Mouse (Mus musculus): ENCODE measurements around the gene Dennd5b. TPM values are rescaled to one million over a fixed set of nuclear protein-coding genes. Genes with fewer than 3 reads are reported as not detected.

Gene Dennd5b
- polyA plus RNA-seq, 1 experiment from 2014 or later = 18.1 TPM

DNA sequence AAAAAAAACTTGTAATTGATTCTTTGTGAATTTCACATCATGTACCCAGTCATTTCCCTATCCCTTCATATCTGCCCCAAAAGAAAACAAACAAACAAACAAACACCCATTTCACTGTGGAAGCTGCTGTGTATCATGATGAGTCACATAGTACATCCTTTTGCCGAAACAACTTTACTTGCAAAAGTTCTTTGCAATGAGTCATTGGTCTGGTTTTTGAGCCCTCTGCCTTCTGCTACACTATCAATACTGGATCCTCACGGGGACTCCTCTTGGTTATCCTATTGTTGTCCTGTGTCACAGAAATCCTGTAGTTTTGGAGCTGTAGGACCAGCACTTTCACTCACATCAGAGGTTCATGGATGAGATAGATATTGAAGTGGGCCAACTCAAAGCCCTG is 7.4 kb upstream of the Dennd5b start:
- Histone ChIP-seq H3K9me3 (ENCODE audit: control insufficient read depth, low read length) (no peaks in the 10 kb centered on the region), H3K36me3 (ENCODE audit: control insufficient read depth, insufficient read depth, low read length) (no peaks in the 10 kb centered on the region), H3K4me1 (ENCODE audit: control insufficient read depth, insufficient read depth, low read length) (no peaks in the 10 kb centered on the region), H3K27ac (ENCODE audit: low read depth, low read length) (no peak overlapping the region), H3K4me2 (replicated peaks; ENCODE audit: low read depth, low read length) (no peak overlapping the region), H3K27me3 (ENCODE audit: control insufficient read depth, insufficient read depth, low read length) (no peaks in the 10 kb centered on the region), H3K9ac (ENCODE audit: low read depth, low read length) (no peak overlapping the region), H3K4me3 (ENCODE audit: low read length) (no peak overlapping the region)
- no peak for ATAC-seq (ENCODE audit: low FRiP score, low TSS enrichment)
- WGBS = 90% methylated on average over 2 of the region's 2 CpGs

DNA sequence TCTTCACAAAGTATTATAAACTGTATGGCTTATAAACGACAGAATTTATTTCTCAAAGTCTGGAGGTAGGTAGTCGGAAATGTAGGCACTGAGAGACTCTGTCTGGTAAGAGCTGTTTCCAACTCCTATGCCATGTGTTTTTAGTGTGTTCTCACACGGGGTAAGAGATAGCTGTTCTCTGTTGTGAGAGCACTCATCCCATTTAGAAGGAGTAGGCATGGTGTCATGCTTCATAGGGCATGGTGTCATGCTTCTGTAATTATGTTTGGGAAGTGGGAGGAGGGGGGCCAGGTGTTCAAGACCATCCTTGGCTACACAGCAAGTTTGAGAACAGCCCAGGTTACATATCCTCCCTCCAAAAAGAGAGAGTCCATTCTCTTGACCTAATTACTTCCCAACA is 6.1 kb upstream of the Dennd5b start:
- Histone ChIP-seq H3K27ac (ENCODE audit: low read depth, low read length) (no peak overlapping the region), H3K4me1 (ENCODE audit: control insufficient read depth, insufficient read depth, low read length) (no peaks in the 10 kb centered on the region), H3K4me3 (ENCODE audit: low read length) (no peak overlapping the region), H3K9ac (ENCODE audit: low read depth, low read length) (no peak overlapping the region), H3K36me3 (ENCODE audit: control insufficient read depth, insufficient read depth, low read length) (no peaks in the 10 kb centered on the region), H3K4me2 (replicated peaks; ENCODE audit: low read depth, low read length) (no peak overlapping the region), H3K27me3 (ENCODE audit: control insufficient read depth, insufficient read depth, low read length) (no peaks in the 10 kb centered on the region), H3K9me3 (ENCODE audit: control insufficient read depth, low read length) (no peaks in the 10 kb centered on the region)
- ATAC-seq (ENCODE audit: low FRiP score, low TSS enrichment) = peak; percentile 85
- WGBS = 56% methylated on average over 3 of the region's 3 CpGs

DNA sequence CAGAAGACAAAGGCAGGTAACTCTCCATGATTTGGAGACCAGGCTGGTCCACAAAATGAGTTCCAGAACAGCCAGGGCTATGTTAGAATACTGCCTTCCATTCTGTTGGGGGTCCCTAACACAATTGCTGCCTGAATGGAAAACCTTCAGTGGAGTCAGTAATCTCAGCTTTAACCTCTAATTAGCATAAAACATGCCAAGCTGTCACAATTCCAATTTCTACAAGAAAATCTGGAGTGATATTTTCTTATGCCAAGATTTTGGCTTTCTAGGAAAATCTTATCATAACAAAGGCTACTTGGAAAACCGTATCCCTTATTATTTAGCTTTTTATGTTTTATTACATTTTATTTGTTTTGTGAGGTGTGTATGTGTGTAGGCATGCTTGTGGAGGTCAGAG is 2.0 kb upstream of the Dennd5b start:
- no peak for ATAC-seq (ENCODE audit: low FRiP score, low TSS enrichment)
- whole genome bisulfite sequencing = 89% methylated on average over 1 of the region's 1 CpGs
- H3K36me3 ChIP-seq (ENCODE audit: control insufficient read depth, insufficient read depth, low read length) = no peaks in the 10 kb centered on the region
- H3K4me2 ChIP-seq (replicated peaks; ENCODE audit: low read depth, low read length) = no peak overlapping the region
- H3K4me1 ChIP-seq (ENCODE audit: control insufficient read depth, insufficient read depth, low read length) = peaks cover 5% of the 10 kb centered on the region; the same call in 1 of the 2 replicates
- H3K27me3 ChIP-seq (ENCODE audit: control insufficient read depth, insufficient read depth, low read length) = no peaks in the 10 kb centered on the region
- no peak overlapping the region for H3K27ac ChIP-seq (ENCODE audit: low read depth, low read length)
- no peak overlapping the region for H3K4me3 ChIP-seq (ENCODE audit: low read length)
- no peak overlapping the region for H3K9ac ChIP-seq (ENCODE audit: low read depth, low read length)
- H3K9me3 ChIP-seq (ENCODE audit: control insufficient read depth, low read length) = no peaks in the 10 kb centered on the region

DNA sequence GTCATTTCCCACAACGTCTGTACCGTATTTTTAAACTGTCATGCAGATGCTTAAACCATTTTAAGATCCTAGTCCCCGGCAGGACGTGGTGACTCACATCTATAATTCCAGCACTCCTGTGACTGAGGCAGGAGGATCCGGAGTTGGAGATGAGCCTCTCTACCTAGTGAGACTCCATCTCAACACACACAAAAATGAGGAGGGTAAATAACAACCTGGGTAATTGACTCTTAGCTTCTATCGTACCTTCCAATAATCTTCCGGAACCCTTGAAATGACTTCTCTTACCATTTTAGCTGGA is 413 bp upstream of the Dennd5b start:
- H3K27me3 ChIP-seq (ENCODE audit: control insufficient read depth, insufficient read depth, low read length) = no peaks in the 10 kb centered on the region
- H3K4me2 ChIP-seq (replicated peaks; ENCODE audit: low read depth, low read length) = peak overlapping the region; percentile 74
- peak overlapping the region; percentile 97; the same call in 1 of the 2 replicates for H3K9ac ChIP-seq (ENCODE audit: low read depth, low read length)
- H3K4me3 ChIP-seq (ENCODE audit: low read length) = peak overlapping the region; percentile 93
- no peaks in the 10 kb centered on the region for H3K9me3 ChIP-seq (ENCODE audit: control insufficient read depth, low read length)
- peaks cover 5% of the 10 kb centered on the region; the same call in 1 of the 2 replicates for H3K4me1 ChIP-seq (ENCODE audit: control insufficient read depth, insufficient read depth, low read length)
- no peak for ATAC-seq (ENCODE audit: low FRiP score, low TSS enrichment)
- WGBS = 12% methylated on average over 7 of the region's 7 CpGs
- H3K36me3 ChIP-seq (ENCODE audit: control insufficient read depth, insufficient read depth, low read length) = no peaks in the 10 kb centered on the region
- H3K27ac ChIP-seq (ENCODE audit: low read depth, low read length) = no peak overlapping the region

DNA sequence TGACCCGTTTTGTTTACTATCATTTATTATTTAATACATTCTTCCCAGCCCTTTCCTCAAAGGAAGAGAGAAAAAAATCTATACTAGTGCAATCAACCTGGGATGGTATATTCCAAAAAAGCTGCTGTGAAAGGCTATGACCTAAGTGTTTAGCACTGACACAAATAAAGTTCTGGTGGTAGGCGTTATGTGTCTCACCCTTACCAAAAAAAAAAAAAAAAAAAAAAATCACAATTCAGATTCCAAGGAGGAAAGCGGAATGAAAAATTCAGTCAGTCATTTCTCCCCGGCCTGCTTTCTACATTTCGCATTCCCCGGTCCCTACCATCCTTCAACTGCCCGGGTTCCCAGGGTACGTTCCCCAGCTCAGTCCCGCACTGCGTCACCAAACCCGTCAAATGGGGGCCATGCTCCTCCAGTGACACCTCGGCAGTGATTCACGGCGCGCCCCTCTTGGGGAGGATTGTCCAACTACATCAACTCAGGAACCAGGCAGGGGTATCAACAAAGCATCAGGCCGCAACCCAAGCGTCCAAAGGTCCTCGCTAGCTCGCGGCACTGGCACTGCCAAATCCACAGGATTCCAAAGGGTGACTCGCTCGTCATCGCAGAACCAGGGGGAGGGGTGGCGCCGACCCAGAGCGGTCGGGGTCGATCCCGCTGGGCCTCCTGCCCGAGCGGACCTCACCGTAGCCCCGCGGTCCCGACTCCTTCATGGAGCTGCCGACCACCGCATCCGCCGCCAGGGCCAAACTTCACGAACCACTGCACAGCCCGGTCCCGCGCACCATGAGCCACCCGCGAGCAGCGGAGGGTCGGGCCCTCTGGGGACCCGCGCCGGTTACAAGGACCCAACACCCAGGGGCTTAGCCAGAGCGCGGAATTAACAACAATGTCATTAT is 1.1 kb downstream of the Dennd5b start:
- Histone ChIP-seq H3K4me1 (ENCODE audit: control insufficient read depth, insufficient read depth, low read length) (peaks cover 5% of the 10 kb centered on the region; the same call in 1 of the 2 replicates), H3K9me3 (ENCODE audit: control insufficient read depth, low read length) (no peaks in the 10 kb centered on the region), H3K36me3 (ENCODE audit: control insufficient read depth, insufficient read depth, low read length) (no peaks in the 10 kb centered on the region), H3K4me3 (ENCODE audit: low read length) (peak overlapping the region; percentile 93), H3K9ac (ENCODE audit: low read depth, low read length) (peak overlapping the region; percentile 97), H3K27me3 (ENCODE audit: control insufficient read depth, insufficient read depth, low read length) (no peaks in the 10 kb centered on the region), H3K27ac (ENCODE audit: low read depth, low read length) (peak overlapping the region; percentile 94), H3K4me2 (replicated peaks; ENCODE audit: low read depth, low read length) (peak overlapping the region; percentile 74)
- 1% methylated on average over 52 of the region's 52 CpGs for WGBS
- peak; percentile 68 for ATAC-seq (ENCODE audit: low FRiP score, low TSS enrichment)

DNA sequence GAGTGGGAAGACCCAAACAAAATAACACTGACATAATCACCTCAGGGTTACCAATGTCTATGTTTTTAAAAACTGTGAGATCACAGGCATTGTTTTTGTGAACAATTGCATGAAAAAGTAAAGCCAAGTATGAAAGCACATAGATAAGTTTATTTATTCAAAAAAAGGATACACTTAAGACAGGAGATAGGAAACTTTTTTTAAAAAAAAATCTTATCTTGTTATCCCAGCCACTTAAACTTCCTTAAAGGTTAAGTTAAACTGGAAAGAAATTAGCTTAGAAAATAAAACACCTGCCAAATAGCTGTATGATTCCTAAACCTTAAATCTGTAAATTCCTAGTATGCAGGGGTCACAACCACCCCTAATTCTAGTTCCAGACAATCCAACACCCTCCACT is 2.5 kb downstream of the Dennd5b start:
- Histone ChIP-seq H3K36me3 (ENCODE audit: control insufficient read depth, insufficient read depth, low read length) (no peaks in the 10 kb centered on the region), H3K4me2 (replicated peaks; ENCODE audit: low read depth, low read length) (no peak overlapping the region), H3K4me3 (ENCODE audit: low read length) (no peak overlapping the region), H3K9ac (ENCODE audit: low read depth, low read length) (no peak overlapping the region), H3K27me3 (ENCODE audit: control insufficient read depth, insufficient read depth, low read length) (no peaks in the 10 kb centered on the region), H3K27ac (ENCODE audit: low read depth, low read length) (no peak overlapping the region), H3K9me3 (ENCODE audit: control insufficient read depth, low read length) (no peaks in the 10 kb centered on the region), H3K4me1 (ENCODE audit: control insufficient read depth, insufficient read depth, low read length) (peaks cover 5% of the 10 kb centered on the region; the same call in 1 of the 2 replicates)
- no peak for ATAC-seq (ENCODE audit: low FRiP score, low TSS enrichment)

DNA sequence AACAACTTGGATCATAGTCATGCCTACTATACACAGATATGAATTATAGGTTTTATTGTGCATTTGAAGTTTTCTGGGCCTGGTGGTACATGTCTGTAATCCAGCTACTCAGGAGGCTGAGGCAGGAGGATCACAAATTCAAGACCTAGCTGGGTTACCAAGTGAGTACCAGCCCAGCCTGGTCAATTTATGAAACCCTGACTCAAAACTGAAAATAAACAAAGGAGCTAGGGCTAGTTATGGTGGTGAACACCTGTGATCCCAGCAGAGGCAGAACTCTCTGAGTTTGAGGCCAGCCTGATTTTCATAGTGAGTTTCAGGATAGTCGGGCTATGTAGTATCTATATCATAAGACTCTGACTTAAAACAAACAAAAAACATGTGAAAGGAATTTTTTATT is 4.2 kb downstream of the Dennd5b start:
- no peak overlapping the region for H3K4me3 ChIP-seq (ENCODE audit: low read length)
- no peaks in the 10 kb centered on the region for H3K27me3 ChIP-seq (ENCODE audit: control insufficient read depth, insufficient read depth, low read length)

DNA sequence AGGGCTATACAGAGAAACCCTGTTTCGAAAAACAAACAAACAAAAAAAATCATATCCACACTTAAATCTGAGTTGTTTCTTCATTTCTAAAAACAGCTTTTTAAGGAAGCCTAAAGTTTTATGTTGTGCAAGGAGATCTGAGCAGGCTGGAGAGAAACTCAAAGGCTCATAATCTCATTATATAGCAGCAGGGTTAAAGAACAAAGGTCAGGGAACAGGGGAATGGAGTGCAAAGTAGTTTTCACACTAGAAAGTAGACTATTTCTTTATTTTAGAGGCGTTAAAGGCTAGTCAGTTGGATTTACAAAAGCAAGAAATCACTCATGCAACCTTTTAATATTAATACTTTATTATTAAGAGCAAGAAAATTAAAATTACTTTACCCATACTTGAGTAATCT is 5.2 kb downstream of the Dennd5b start:
- peaks cover 8% of the 10 kb centered on the region; the same call in 1 of the 2 replicates for H3K4me1 ChIP-seq (ENCODE audit: control insufficient read depth, insufficient read depth, low read length)
- ATAC-seq (ENCODE audit: low FRiP score, low TSS enrichment) = no peak
- H3K9ac ChIP-seq (ENCODE audit: low read depth, low read length) = no peak overlapping the region
- WGBS = 88% methylated on average over 2 of the region's 2 CpGs
- H3K4me3 ChIP-seq (ENCODE audit: low read length) = no peak overlapping the region
- no peaks in the 10 kb centered on the region for H3K27me3 ChIP-seq (ENCODE audit: control insufficient read depth, insufficient read depth, low read length)
- H3K27ac ChIP-seq (ENCODE audit: low read depth, low read length) = no peak overlapping the region
- H3K4me2 ChIP-seq (replicated peaks; ENCODE audit: low read depth, low read length) = no peak overlapping the region
- H3K9me3 ChIP-seq (ENCODE audit: control insufficient read depth, low read length) = no peaks in the 10 kb centered on the region
- H3K36me3 ChIP-seq (ENCODE audit: control insufficient read depth, insufficient read depth, low read length) = no peaks in the 10 kb centered on the region

More for the DNA sequence above, 4.2 kb downstream of the Dennd5b start:
- Histone ChIP-seq H3K9ac (ENCODE audit: low read depth, low read length) (no peak overlapping the region), H3K4me2 (replicated peaks; ENCODE audit: low read depth, low read length) (no peak overlapping the region), H3K9me3 (ENCODE audit: control insufficient read depth, low read length) (no peaks in the 10 kb centered on the region), H3K27ac (ENCODE audit: low read depth, low read length) (no peak overlapping the region), H3K36me3 (ENCODE audit: control insufficient read depth, insufficient read depth, low read length) (no peaks in the 10 kb centered on the region), H3K4me1 (ENCODE audit: control insufficient read depth, insufficient read depth, low read length) (peaks cover 8% of the 10 kb centered on the region; the same call in 1 of the 2 replicates)
- WGBS = 77% methylated on average over 1 of the region's 1 CpGs
- no peak for ATAC-seq (ENCODE audit: low FRiP score, low TSS enrichment)

DNA sequence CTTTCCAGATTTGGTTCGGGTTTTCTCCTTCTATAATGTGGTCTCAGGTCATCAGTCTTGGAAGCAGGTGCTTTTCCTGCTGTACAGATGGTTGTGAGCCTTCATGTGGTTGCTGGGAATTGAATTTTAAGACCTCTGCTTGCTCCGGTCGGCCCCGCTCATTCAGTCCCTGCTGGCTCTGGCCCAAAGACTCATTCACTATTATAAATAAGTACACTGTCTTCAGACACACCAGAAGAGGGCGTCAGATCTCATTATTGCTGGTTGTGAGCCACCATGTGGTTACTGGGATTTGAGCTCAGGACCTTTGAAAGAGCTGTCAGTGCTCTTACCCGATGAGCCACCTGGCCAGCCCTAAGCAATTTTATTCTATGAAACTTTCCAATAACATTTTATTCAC is 6.1 kb downstream of the Dennd5b start:
- Histone ChIP-seq H3K9ac (ENCODE audit: low read depth, low read length) (no peak overlapping the region), H3K9me3 (ENCODE audit: control insufficient read depth, low read length) (no peaks in the 10 kb centered on the region), H3K27me3 (ENCODE audit: control insufficient read depth, insufficient read depth, low read length) (no peaks in the 10 kb centered on the region), H3K4me2 (replicated peaks; ENCODE audit: low read depth, low read length) (no peak overlapping the region), H3K4me3 (ENCODE audit: low read length) (no peak overlapping the region), H3K4me1 (ENCODE audit: control insufficient read depth, insufficient read depth, low read length) (peaks cover 8% of the 10 kb centered on the region; the same call in 1 of the 2 replicates), H3K36me3 (ENCODE audit: control insufficient read depth, insufficient read depth, low read length) (no peaks in the 10 kb centered on the region), H3K27ac (ENCODE audit: low read depth, low read length) (no peak overlapping the region)
- no peak for ATAC-seq (ENCODE audit: low FRiP score, low TSS enrichment)
- WGBS = 77% methylated on average over 6 of the region's 6 CpGs

Data from kidney, embryonic 14.5 days (tissue).